Mouse (Mus musculus) hindbrain, embryonic 13.5 days (tissue): ENCODE data around the gene Gm14295. TPM values are rescaled to one million over a fixed set of nuclear protein-coding genes. Genes with fewer than 3 reads are reported as not detected.
"Not testable (repeated sequence)": the region's sequence is repeated elsewhere in the genome, so short reads cannot be mapped to it uniquely, and the experiment has no call there.

Source experiments
- ATAC-seq: fragments of 200-750 bp; cut with Nextera tagmentation; 2 replicates; pipeline ENCODE4 v1.8.0; 2017; ENCODE audit warnings: moderate TSS enrichment; ENCODE audit not compliant: low FRiP score
- H3K27ac ChIP-seq: fragments of 300-500 bp; sonication (generic); 2 replicates; pipeline ENCODE4 v1.5.1; 2015; ENCODE audit warnings: inconsistent platforms, mild to moderate bottlenecking, moderate library complexity
- H3K27me3 ChIP-seq: fragments of 300-500 bp; sonication (generic); 2 replicates; pipeline ENCODE4 v1.6.1; 2015; ENCODE audit warnings: mild to moderate bottlenecking, inconsistent platforms
- H3K36me3 ChIP-seq: fragments of 300-500 bp; sonication (generic); 2 replicates; pipeline ENCODE4 v1.6.1; 2015; ENCODE audit warnings: mild to moderate bottlenecking, inconsistent platforms
- H3K4me1 ChIP-seq: fragments of 300-500 bp; sonication (generic); replicated peaks from 2 replicates; pipeline ENCODE4 v1.6.1; 2015; ENCODE audit warnings: inconsistent platforms
- H3K4me2 ChIP-seq: fragments of 300-500 bp; sonication (generic); 2 replicates; pipeline ENCODE4 v1.6.1; 2015; ENCODE audit warnings: inconsistent platforms, mild to moderate bottlenecking, moderate library complexity
- H3K4me3 ChIP-seq: fragments of 300-500 bp; sonication (generic); 2 replicates; pipeline ENCODE4 v1.5.1; 2015; ENCODE audit warnings: mild to moderate bottlenecking, inconsistent platforms
- H3K9ac ChIP-seq: fragments of 300-500 bp; sonication (generic); 2 replicates; pipeline ENCODE4 v1.6.1; 2015; ENCODE audit warnings: mild to moderate bottlenecking, inconsistent platforms
- H3K9me3 ChIP-seq: fragments of 300-500 bp; sonication (generic); 2 replicates; pipeline ENCODE4 v1.6.1; 2016; ENCODE audit warnings: inconsistent platforms
- WGBS: fragments of 180-500 bp; shearing (Covaris S2); methylation state at CpG from one replicate; pipeline ENCODE4 v1.1.7; 2015; 5-methylcytosine and 5-hydroxymethylcytosine counted together
- polyA plus RNA-seq: library from polyadenylated mRNA; unstranded; fragments of >200 nt; fragmentation: Nextera tagmentation; extraction: Ambion mirVana; gene quantifications from 2 replicates; pipeline ENCODE4 v1.2.1, GENCODE M21; 2015

Gm14295 gene
- 7.1 and 9.9 TPM in 2 replicates for polyA plus RNA-seq

- ATAC-seq, H3K27me3 ChIP-seq, H3K36me3 ChIP-seq, H3K27ac ChIP-seq, H3K9me3 ChIP-seq, H3K4me1 ChIP-seq: not testable (repeated sequence)
- H3K4me3 ChIP-seq: peak within 1 kb of the TSS; percentile 42
- peak within 1 kb of the TSS; percentile 63; the same call in 1 of the 2 replicates for H3K9ac ChIP-seq
- WGBS: no CpG with 5 or more reads among the region's 6 CpGs
- H3K4me2 ChIP-seq: peak within 1 kb of the TSS; percentile 48
These were observed at the start of gene Gm14295 for GRCm38 (mm10) chr2:176798312-176798711. Gene Gm14295 (plus strand): TSS chr2:176798612.

DNA sequence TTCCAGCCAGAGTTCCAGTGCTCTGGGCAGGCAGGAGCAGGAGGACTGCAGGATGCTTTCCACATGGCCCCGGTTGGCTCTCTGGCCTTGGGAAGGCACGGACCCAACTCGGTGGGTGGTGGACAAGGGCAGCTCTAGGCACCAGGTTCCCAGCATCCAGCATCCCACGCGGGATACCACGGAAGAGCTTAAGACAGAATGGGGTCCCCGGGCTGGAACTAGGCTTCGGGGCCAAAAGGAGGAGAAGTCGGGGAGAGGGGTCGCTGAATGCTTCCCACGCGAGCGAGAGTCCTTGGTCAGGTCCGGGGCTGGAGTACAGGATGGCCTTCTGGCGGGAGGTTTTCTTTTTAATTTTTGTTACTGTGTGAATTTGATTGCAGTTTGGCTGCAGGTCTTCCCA is 373 bp downstream of the Gm14295 start:
- 21% methylated on average over 14 of the region's 15 CpGs for WGBS
- not testable (repeated sequence) for H3K9me3 ChIP-seq, ATAC-seq, H3K4me1 ChIP-seq, H3K36me3 ChIP-seq, H3K27me3 ChIP-seq, H3K27ac ChIP-seq
- H3K9ac ChIP-seq: peak overlapping the region; percentile 63; the same call in 1 of the 2 replicates
- peak overlapping the region; percentile 48 for H3K4me2 ChIP-seq
- H3K4me3 ChIP-seq: peak overlapping the region; percentile 42

- H3K27me3 ChIP-seq, H3K36me3 ChIP-seq, ATAC-seq, H3K4me3 ChIP-seq, H3K9me3 ChIP-seq, H3K9ac ChIP-seq, H3K4me2 ChIP-seq, H3K4me1 ChIP-seq, H3K27ac ChIP-seq: not testable (repeated sequence)
- WGBS: 89% methylated on average over 1 of the region's 3 CpGs
These were observed 32.4 kb downstream of the Gm14295 start, which contains the start of gene Gm14408 for GRCm38 (mm10) chr2:176830840-176831239. Gene Gm14408 (plus strand): TSS chr2:176831140.

Other genes starting within 250 kb of the Gm14295 start
- gene Gm14308, start 162.3 kb upstream of the Gm14295 start, polyA plus RNA-seq: 19.6 and 25.3 TPM in 2 replicates
- 7.2 and 9.3 TPM in 2 replicates for gene Zfp973, start 128.1 kb upstream of the Gm14295 start, polyA plus RNA-seq
- 34.2 and 36.5 TPM in 2 replicates for gene Gm14305, start 90.3 kb upstream of the Gm14295 start, polyA plus RNA-seq
- gene Gm14408, start 32.5 kb downstream of the Gm14295 start, polyA plus RNA-seq: not detected in 2 replicates
- 10.8 and 11.5 TPM in 2 replicates for gene Gm14296, start 129.2 kb downstream of the Gm14295 start, polyA plus RNA-seq
- 5.6 and 7.4 TPM in 2 replicates for gene Gm14419, start 202.3 kb downstream of the Gm14295 start, polyA plus RNA-seq